Mouse (Mus musculus): ENCODE results near the gene Arcn1. TPM values are rescaled to one million over a fixed set of nuclear protein-coding genes. Genes with fewer than 3 reads are reported as not detected.

Gene Arcn1
- polyA plus RNA-seq, 1 experiment from 2014 or later: 169 TPM

- peaks cover 36% of the 10 kb centered on the region for H3K27me3 ChIP-seq (replicated peaks; ENCODE audit: low read depth, poor library complexity, severe bottlenecking)
- DNase-seq (ENCODE audit: low spot score): peak; percentile 9
- 69% methylated on average over 2 of the region's 2 CpGs for WGBS
- peaks cover 7% of the 10 kb centered on the region for H3K36me3 ChIP-seq (replicated peaks)
- H3K4me1 ChIP-seq: peaks cover 61% of the 10 kb centered on the region
- peak overlapping the region; percentile 8; the same call in 1 of the 2 replicates for H3K27ac ChIP-seq (replicated peaks)
- no peak overlapping the region for H3K4me3 ChIP-seq
- H3K9me3 ChIP-seq: no peaks in the 10 kb centered on the region
Observed at GRCm38 (mm10) chr9:44736301-44736700, 31.3 kb downstream of the Arcn1 start.

- DNase-seq (ENCODE audit: low spot score): peak; percentile 9
- Histone ChIP-seq H3K9me3 (no peaks in the 10 kb centered on the region), H3K36me3 (replicated peaks) (peaks cover 3% of the 10 kb centered on the region), H3K27ac (replicated peaks) (peak overlapping the region; percentile 8; the same call in 1 of the 2 replicates), H3K4me1 (peaks cover 61% of the 10 kb centered on the region), H3K4me3 (peak overlapping the region; percentile 82), H3K27me3 (replicated peaks; ENCODE audit: low read depth, poor library complexity, severe bottlenecking) (peaks cover 36% of the 10 kb centered on the region)
- WGBS: 76% methylated on average over 6 of the region's 6 CpGs
Observed at GRCm38 (mm10) chr9:44735886-44736285, 31.8 kb downstream of the Arcn1 start.

- Histone ChIP-seq H3K27me3 (replicated peaks; ENCODE audit: low read depth, poor library complexity, severe bottlenecking) (peaks cover 36% of the 10 kb centered on the region), H3K4me1 (peaks cover 61% of the 10 kb centered on the region), H3K36me3 (replicated peaks) (no peaks in the 10 kb centered on the region), H3K9me3 (no peaks in the 10 kb centered on the region), H3K4me3 (peak within 1 kb of the TSS; percentile 82), H3K27ac (replicated peaks) (peak within 1 kb of the TSS; percentile 85)
- DNase-seq (ENCODE audit: low spot score): peak; percentile 86
- WGBS: under 1% methylated on average over 47 of the region's 47 CpGs
Observed at GRCm38 (mm10) chr9:44734524-44735494, 32.8 kb downstream of the Arcn1 start, which contains the start of gene Phldb1. Gene Phldb1 (minus strand): TSS chr9:44735198.

- Histone ChIP-seq H3K27ac (replicated peaks) (peak overlapping the region; percentile 85), H3K4me1 (peaks cover 62% of the 10 kb centered on the region), H3K4me3 (peak overlapping the region; percentile 82), H3K27me3 (replicated peaks; ENCODE audit: low read depth, poor library complexity, severe bottlenecking) (peaks cover 36% of the 10 kb centered on the region), H3K36me3 (replicated peaks) (no peaks in the 10 kb centered on the region), H3K9me3 (no peaks in the 10 kb centered on the region)
- WGBS: under 1% methylated on average over 79 of the region's 79 CpGs
- peak; percentile 65 for DNase-seq (ENCODE audit: low spot score)
Observed at GRCm38 (mm10) chr9:44733671-44734523, 33.7 kb downstream of the Arcn1 start.

GRCm38 (mm10) chr9:44732921-44733530 lies 34.6 kb downstream of the Arcn1 start:
- Histone ChIP-seq H3K4me1 (peaks cover 69% of the 10 kb centered on the region), H3K36me3 (replicated peaks) (no peaks in the 10 kb centered on the region), H3K27me3 (replicated peaks; ENCODE audit: low read depth, poor library complexity, severe bottlenecking) (peaks cover 36% of the 10 kb centered on the region), H3K9me3 (no peaks in the 10 kb centered on the region), H3K27ac (replicated peaks) (peak overlapping the region; percentile 85; the same call in 1 of the 2 replicates), H3K4me3 (peak overlapping the region; percentile 82)
- no peak for DNase-seq (ENCODE audit: low spot score)
- 34% methylated on average over 12 of the region's 12 CpGs for WGBS

GRCm38 (mm10) chr9:44732130-44732549 lies 35.5 kb downstream of the Arcn1 start:
- Histone ChIP-seq H3K27me3 (replicated peaks; ENCODE audit: low read depth, poor library complexity, severe bottlenecking) (peaks cover 36% of the 10 kb centered on the region), H3K27ac (replicated peaks) (0 out of 2 replicates have a peak overlapping the region, but pooled peaks have one; percentile 40), H3K9me3 (no peaks in the 10 kb centered on the region), H3K36me3 (replicated peaks) (no peaks in the 10 kb centered on the region), H3K4me3 (no peak overlapping the region; the same call in 1 of the 2 replicates), H3K4me1 (peaks cover 68% of the 10 kb centered on the region)
- no peak for DNase-seq (ENCODE audit: low spot score)
- 70% methylated on average over 5 of the region's 5 CpGs for WGBS

- peaks cover 70% of the 10 kb centered on the region for H3K4me1 ChIP-seq
- no peak overlapping the region for H3K4me3 ChIP-seq
- WGBS: 44% methylated on average over 5 of the region's 5 CpGs
- peaks cover 6% of the 10 kb centered on the region for H3K27me3 ChIP-seq (replicated peaks; ENCODE audit: low read depth, poor library complexity, severe bottlenecking)
- peak overlapping the region; percentile 76; the same call in 1 of the 2 replicates for H3K27ac ChIP-seq (replicated peaks)
- H3K9me3 ChIP-seq: no peaks in the 10 kb centered on the region
- DNase-seq (ENCODE audit: low spot score): no peak
- peaks cover 28% of the 10 kb centered on the region; the same call in 1 of the 2 replicates for H3K36me3 ChIP-seq (replicated peaks)
Observed at GRCm38 (mm10) chr9:44727441-44727840, 40.2 kb downstream of the Arcn1 start.

- Histone ChIP-seq H3K27me3 (replicated peaks; ENCODE audit: low read depth, poor library complexity, severe bottlenecking) (no peaks in the 10 kb centered on the region), H3K36me3 (replicated peaks) (peaks cover 28% of the 10 kb centered on the region; the same call in 1 of the 2 replicates), H3K4me3 (peak overlapping the region; percentile 24; the same call in 1 of the 2 replicates), H3K9me3 (no peaks in the 10 kb centered on the region), H3K27ac (replicated peaks) (peak overlapping the region; percentile 76), H3K4me1 (peaks cover 74% of the 10 kb centered on the region)
- WGBS: 32% methylated on average over 10 of the region's 10 CpGs
- DNase-seq (ENCODE audit: low spot score): peak; percentile 50
Observed at GRCm38 (mm10) chr9:44726431-44727146, 41.1 kb downstream of the Arcn1 start.

GRCm38 (mm10) chr9:44724665-44725064 lies 43.0 kb downstream of the Arcn1 start:
- WGBS: 40% methylated on average over 2 of the region's 2 CpGs
- DNase-seq (ENCODE audit: low spot score): no peak
- Histone ChIP-seq H3K9me3 (no peaks in the 10 kb centered on the region), H3K27me3 (replicated peaks; ENCODE audit: low read depth, poor library complexity, severe bottlenecking) (no peaks in the 10 kb centered on the region), H3K27ac (replicated peaks) (peak overlapping the region; percentile 78), H3K4me3 (0 out of 2 replicates have a peak overlapping the region, but pooled peaks have one; percentile 8), H3K4me1 (peaks cover 91% of the 10 kb centered on the region), H3K36me3 (replicated peaks) (peaks cover 28% of the 10 kb centered on the region; the same call in 1 of the 2 replicates)

- Histone ChIP-seq H3K36me3 (replicated peaks) (peaks cover 28% of the 10 kb centered on the region; the same call in 1 of the 2 replicates), H3K27ac (replicated peaks) (peak overlapping the region; percentile 78), H3K4me3 (0 out of 2 replicates have a peak overlapping the region, but pooled peaks have one; percentile 8), H3K27me3 (replicated peaks; ENCODE audit: low read depth, poor library complexity, severe bottlenecking) (no peaks in the 10 kb centered on the region), H3K4me1 (peaks cover 96% of the 10 kb centered on the region), H3K9me3 (no peaks in the 10 kb centered on the region)
- DNase-seq (ENCODE audit: low spot score): no peak
- 71% methylated on average over 6 of the region's 6 CpGs for WGBS
Observed at GRCm38 (mm10) chr9:44724223-44724622, 43.4 kb downstream of the Arcn1 start.

GRCm38 (mm10) chr9:44723521-44724041 lies 44.1 kb downstream of the Arcn1 start:
- H3K4me1 ChIP-seq: peaks cover 94% of the 10 kb centered on the region
- DNase-seq (ENCODE audit: low spot score): no peak

More at GRCm38 (mm10) chr9:44723521-44724041, 44.1 kb downstream of the Arcn1 start:
- Histone ChIP-seq H3K9me3 (no peaks in the 10 kb centered on the region), H3K27me3 (replicated peaks; ENCODE audit: low read depth, poor library complexity, severe bottlenecking) (no peaks in the 10 kb centered on the region), H3K27ac (replicated peaks) (peak overlapping the region; percentile 78), H3K36me3 (replicated peaks) (peaks cover 28% of the 10 kb centered on the region; the same call in 1 of the 2 replicates), H3K4me3 (peak overlapping the region; percentile 11; the same call in 1 of the 2 replicates)
- 74% methylated on average over 11 of the region's 11 CpGs for WGBS

Data from embryonic facial prominence, embryonic 10.5 days (tissue).